Mouse (Mus musculus): Measurements from ENCODE around the gene Gm4301.
"Not testable (repeated sequence)": the region's sequence is repeated elsewhere in the genome, so short reads cannot be mapped to it uniquely, and the experiment has no call there.

The Gm4301 gene

DNA sequence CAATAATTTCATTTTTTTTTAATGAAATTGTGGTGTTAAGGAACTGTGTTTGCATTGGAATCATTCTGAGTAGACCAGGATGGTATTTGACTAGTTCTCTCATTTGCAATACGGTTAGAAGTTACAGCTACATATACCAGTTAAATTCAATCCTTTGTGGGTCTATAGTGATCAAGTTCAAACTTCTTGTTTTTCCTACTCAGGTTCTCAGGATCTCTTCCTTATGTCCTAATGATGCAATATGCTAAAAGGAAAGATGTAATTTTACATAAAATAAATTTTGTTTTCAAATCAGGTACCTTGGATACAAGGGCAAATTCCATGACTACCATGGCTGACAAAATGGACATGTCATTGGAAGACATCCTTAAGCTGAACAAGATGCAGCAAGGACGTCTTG is at the start of gene Gm4301:
Gene Gm4301, plus strand, starts transcription at position 301 of the 400 bp plus-strand sequence.
- not testable (repeated sequence) for DNase-seq (ENCODE audit: low read depth)

GRCm38 (mm10) chr10:100296105-100296504 is 39.4 kb upstream of the Gm4301 start:
- no peak for DNase-seq (ENCODE audit: low read depth)

- not testable (repeated sequence) for DNase-seq (ENCODE audit: low read depth)
Measured at GRCm38 (mm10) chr10:100300106-100300505, 35.4 kb upstream of the Gm4301 start.

DNA sequence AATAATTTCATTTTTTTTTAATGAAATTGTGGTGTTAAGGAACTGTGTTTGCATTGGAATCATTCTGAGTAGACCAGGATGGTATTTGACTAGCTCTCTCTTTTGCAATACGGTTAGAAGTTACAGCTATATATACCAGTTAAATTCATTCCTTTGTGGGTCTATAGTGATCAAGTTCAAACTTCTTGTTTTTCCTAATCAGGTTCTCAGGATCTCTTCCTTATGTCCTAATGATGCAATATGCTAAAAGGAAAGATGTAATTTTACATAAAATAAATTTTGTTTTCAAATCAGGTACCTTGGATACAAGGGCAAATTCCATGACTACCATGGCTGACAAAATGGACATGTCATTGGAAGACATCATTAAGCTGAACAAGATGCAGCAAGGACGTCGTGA is 5.1 kb downstream of the Gm4301 start, which contains the start of gene Gm4302:
Gene Gm4302, plus strand, starts transcription at position 301 of the 400 bp plus-strand sequence.
- not testable (repeated sequence) for DNase-seq (ENCODE audit: low read depth)

DNA sequence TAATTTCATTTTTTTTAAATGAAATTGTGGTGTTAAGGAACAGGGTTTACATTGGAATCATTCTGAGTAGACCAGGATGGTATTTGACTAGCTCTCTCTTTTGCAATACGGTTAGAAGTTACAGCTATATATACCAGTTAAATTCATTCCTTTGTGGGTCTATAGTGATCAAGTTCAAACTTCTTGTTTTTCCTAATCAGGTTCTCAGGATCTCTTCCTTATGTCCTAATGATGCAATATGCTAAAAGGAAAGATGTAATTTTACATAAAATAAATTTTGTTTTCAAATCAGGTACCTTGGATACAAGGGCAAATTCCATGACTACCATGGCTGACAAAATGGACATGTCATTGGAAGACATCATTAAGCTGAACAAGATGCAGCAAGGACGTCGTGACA is 10.2 kb downstream of the Gm4301 start, which contains the start of gene Gm4303:
Gene Gm4303, plus strand, starts transcription at position 301 of the 400 bp plus-strand sequence.
- not testable (repeated sequence) for DNase-seq (ENCODE audit: low read depth)

- not testable (repeated sequence) for DNase-seq (ENCODE audit: low read depth)
Measured at GRCm38 (mm10) chr10:100350793-100351192, 15.3 kb downstream of the Gm4301 start, which contains the start of gene Gm4305. Gene Gm4305, plus strand, starts transcription at chr10:100351093.

DNA sequence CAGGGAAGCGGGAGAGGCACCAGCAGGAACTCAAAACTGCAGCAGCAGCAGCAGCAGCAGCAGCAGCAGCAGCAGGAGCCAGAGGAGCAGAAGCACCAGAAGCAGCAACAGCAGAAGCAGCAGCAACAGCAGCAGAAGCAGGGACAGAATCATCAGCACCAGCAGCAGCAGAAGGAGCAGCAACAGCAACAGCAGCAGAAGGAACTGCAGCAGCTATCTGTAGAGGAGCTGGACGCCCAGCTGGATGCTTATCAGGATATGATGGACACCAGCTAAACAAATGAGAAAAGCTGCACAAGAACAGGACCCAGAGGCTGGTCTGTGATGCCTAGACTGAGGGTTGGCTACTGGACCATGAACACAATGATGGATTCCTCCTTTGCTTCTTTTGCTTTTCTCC is 21.4 kb downstream of the Gm4301 start:
- not testable (repeated sequence) for DNase-seq (ENCODE audit: low read depth)

DNA sequence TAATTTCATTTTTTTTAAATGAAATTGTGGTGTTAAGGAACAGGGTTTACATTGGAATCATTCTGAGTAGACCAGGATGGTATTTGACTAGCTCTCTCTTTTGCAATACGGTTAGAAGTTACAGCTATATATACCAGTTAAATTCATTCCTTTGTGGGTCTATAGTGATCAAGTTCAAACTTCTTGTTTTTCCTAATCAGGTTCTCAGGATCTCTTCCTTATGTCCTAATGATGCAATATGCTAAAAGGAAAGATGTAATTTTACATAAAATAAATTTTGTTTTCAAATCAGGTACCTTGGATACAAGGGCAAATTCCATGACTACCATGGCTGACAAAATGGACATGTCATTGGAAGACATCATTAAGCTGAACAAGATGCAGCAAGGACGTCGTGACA is 25.6 kb downstream of the Gm4301 start, which contains the start of gene Gm4307:
Gene Gm4307, plus strand, starts transcription at position 301 of the 400 bp plus-strand sequence.
- not testable (repeated sequence) for DNase-seq (ENCODE audit: low read depth)

- DNase-seq (ENCODE audit: low read depth) = not testable (repeated sequence)
Measured at GRCm38 (mm10) chr10:100382460-100382859, 47.0 kb downstream of the Gm4301 start, which contains the start of gene Gm4312. Gene Gm4312, minus strand, starts transcription at chr10:100382560.

All from induced T-regulatory cell, adult 2 months (primary cell).